Mouse (Mus musculus): ENCODE measurements at regions not wholly inside any gene's neighbourhood (a gene's known extent, or its start where the extent isn't known, plus 50 kb on each side); places are given as distances from the start of the nearest gene placed in this dataset.

DNA sequence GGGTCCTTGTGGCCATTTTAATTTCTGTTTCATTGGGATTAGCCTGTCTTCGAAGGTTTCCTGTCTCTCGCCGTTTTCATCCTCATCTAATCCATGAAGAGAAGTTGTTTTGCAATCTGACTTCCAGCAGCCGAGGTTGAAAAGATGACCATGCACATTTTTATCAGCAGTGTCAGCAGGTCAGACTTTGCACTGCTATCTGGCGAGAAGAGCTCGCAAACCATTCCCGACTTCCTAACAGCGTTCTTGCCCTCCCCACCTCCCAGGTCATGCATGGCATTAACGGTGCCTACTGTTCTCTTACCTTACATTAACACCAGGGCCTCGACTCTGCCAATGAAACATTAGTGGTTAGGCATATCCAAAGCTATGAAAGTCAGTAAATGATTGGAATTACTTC, 60.1 kb upstream of the Elovl6 start:
- TF ChIP-seq USF1 (IDR thresholded peaks at IDR 0.05; ENCODE audit: low read depth) = no peak
- no peak for TF ChIP-seq CTCF (IDR thresholded peaks at IDR 0.05; ENCODE audit: control insufficient read depth, insufficient read depth, insufficient read length)
- TF ChIP-seq MYOG (IDR thresholded peaks at IDR 0.05; ENCODE audit: control insufficient read depth, extremely low read depth, insufficient read length) = no peak

Data from C2C12 (cell line).